Mouse (Mus musculus): Measurements from ENCODE around the gene Cyp3a13. TPM values are rescaled to one million over a fixed set of nuclear protein-coding genes. Genes with fewer than 3 reads are reported as not detected.
"Not testable (repeated sequence)": the region's sequence is repeated elsewhere in the genome, so short reads cannot be mapped to it uniquely, and the experiment has no call there.

Cyp3a13 gene
- polyA plus RNA-seq, 1 experiment from 2014 or later, result 6.2 TPM

- ATAC-seq (ENCODE audit: insufficient number of reproducible peaks, insufficient read depth, low FRiP score, low read depth); H3K9me3 ChIP-seq (ENCODE audit: control insufficient read depth, low read depth, low read length); H3K27ac ChIP-seq (ENCODE audit: low read length); H3K4me2 ChIP-seq (replicated peaks; ENCODE audit: low read depth, low read length); H3K4me1 ChIP-seq (ENCODE audit: control insufficient read depth, insufficient read depth, low read length); H3K9ac ChIP-seq (replicated peaks; ENCODE audit: low read depth, low read length); H3K4me3 ChIP-seq (ENCODE audit: low read depth, low read length); H3K36me3 ChIP-seq (ENCODE audit: control insufficient read depth, insufficient read depth, low read length); H3K27me3 ChIP-seq (ENCODE audit: control insufficient read depth, insufficient read depth, low read length): not testable (repeated sequence)
- WGBS, result 91% methylated on average over 1 of the region's 1 CpGs
Observed at GRCm38 (mm10) chr5:137864008-137864407, 57.4 kb downstream of the Cyp3a13 start.

- not testable (repeated sequence) for ATAC-seq (ENCODE audit: insufficient number of reproducible peaks, insufficient read depth, low FRiP score, low read depth); H3K27ac ChIP-seq (ENCODE audit: low read length)
- WGBS, result 83% methylated on average over 2 of the region's 2 CpGs
Observed at GRCm38 (mm10) chr5:137857960-137858710, 63.3 kb downstream of the Cyp3a13 start, which contains the start of gene Pilrb1. Pilrb1 (minus strand) TSS chr5:137858106.

DNA sequence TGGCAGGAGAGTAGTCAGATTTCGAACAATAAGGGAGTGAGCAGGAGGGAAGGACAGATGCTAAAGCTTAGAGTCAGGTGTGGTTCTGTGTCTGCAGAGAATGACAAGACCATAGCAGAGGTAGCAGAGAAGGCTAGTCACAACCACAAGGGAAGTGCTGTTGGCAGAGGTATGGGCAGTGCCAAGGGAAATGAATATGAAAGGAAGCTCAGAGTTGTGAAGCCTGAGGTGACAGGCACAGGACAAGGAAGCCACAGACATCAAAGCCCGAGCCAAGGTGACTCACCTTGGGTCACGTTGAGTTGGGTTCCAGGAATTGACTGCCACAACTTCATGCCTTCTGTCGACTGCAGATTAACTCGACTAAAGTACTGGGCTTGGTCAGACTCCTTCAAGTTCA is 64.5 kb downstream of the Cyp3a13 start:
- H3K4me1 ChIP-seq (ENCODE audit: control insufficient read depth, insufficient read depth, low read length); H3K36me3 ChIP-seq (ENCODE audit: control insufficient read depth, insufficient read depth, low read length); H3K27ac ChIP-seq (ENCODE audit: low read length); H3K9me3 ChIP-seq (ENCODE audit: control insufficient read depth, low read depth, low read length); H3K9ac ChIP-seq (replicated peaks; ENCODE audit: low read depth, low read length); H3K27me3 ChIP-seq (ENCODE audit: control insufficient read depth, insufficient read depth, low read length); ATAC-seq (ENCODE audit: insufficient number of reproducible peaks, insufficient read depth, low FRiP score, low read depth); H3K4me2 ChIP-seq (replicated peaks; ENCODE audit: low read depth, low read length); H3K4me3 ChIP-seq (ENCODE audit: low read depth, low read length): not testable (repeated sequence)
- WGBS, result 69% methylated on average over 4 of the region's 5 CpGs

More at GRCm38 (mm10) chr5:137857960-137858710, 63.3 kb downstream of the Cyp3a13 start, which contains the start of gene Pilrb1:
- not testable (repeated sequence) for H3K4me3 ChIP-seq (ENCODE audit: low read depth, low read length); H3K36me3 ChIP-seq (ENCODE audit: control insufficient read depth, insufficient read depth, low read length); H3K9me3 ChIP-seq (ENCODE audit: control insufficient read depth, low read depth, low read length); H3K27me3 ChIP-seq (ENCODE audit: control insufficient read depth, insufficient read depth, low read length); H3K9ac ChIP-seq (replicated peaks; ENCODE audit: low read depth, low read length); H3K4me2 ChIP-seq (replicated peaks; ENCODE audit: low read depth, low read length); H3K4me1 ChIP-seq (ENCODE audit: control insufficient read depth, insufficient read depth, low read length)

DNA sequence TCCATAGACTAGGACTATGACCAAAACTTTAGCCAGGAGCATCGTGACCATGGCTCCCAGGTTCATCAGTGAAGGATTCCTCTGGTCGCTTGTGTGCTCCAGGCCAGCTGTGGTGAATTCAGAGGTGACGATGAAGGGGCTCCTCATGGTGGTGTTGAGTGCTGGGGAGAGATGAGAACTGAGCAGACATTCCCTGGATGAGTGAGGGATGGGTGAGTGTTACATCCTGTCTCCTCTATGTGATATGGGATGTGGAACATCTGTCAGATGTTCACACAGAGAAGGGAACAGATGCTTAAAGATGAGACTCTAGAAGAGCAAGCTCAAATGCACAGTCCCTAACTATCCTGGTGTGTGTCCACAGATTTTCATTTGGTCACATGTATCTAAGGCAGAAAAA is 66.5 kb downstream of the Cyp3a13 start:
- not testable (repeated sequence) for ATAC-seq (ENCODE audit: insufficient number of reproducible peaks, insufficient read depth, low FRiP score, low read depth); H3K4me2 ChIP-seq (replicated peaks; ENCODE audit: low read depth, low read length); H3K9me3 ChIP-seq (ENCODE audit: control insufficient read depth, low read depth, low read length); H3K27me3 ChIP-seq (ENCODE audit: control insufficient read depth, insufficient read depth, low read length); H3K4me3 ChIP-seq (ENCODE audit: low read depth, low read length); H3K9ac ChIP-seq (replicated peaks; ENCODE audit: low read depth, low read length); H3K36me3 ChIP-seq (ENCODE audit: control insufficient read depth, insufficient read depth, low read length); H3K27ac ChIP-seq (ENCODE audit: low read length); H3K4me1 ChIP-seq (ENCODE audit: control insufficient read depth, insufficient read depth, low read length)
- 80% methylated on average over 3 of the region's 3 CpGs for WGBS

GRCm38 (mm10) chr5:137850313-137850712 is 71.1 kb downstream of the Cyp3a13 start:
- WGBS, result 86% methylated on average over 1 of the region's 1 CpGs
- H3K4me3 ChIP-seq (ENCODE audit: low read depth, low read length), result not testable (repeated sequence)

More at GRCm38 (mm10) chr5:137850313-137850712, 71.1 kb downstream of the Cyp3a13 start:
- not testable (repeated sequence) for ATAC-seq (ENCODE audit: insufficient number of reproducible peaks, insufficient read depth, low FRiP score, low read depth); H3K9ac ChIP-seq (replicated peaks; ENCODE audit: low read depth, low read length); H3K4me2 ChIP-seq (replicated peaks; ENCODE audit: low read depth, low read length); H3K4me1 ChIP-seq (ENCODE audit: control insufficient read depth, insufficient read depth, low read length); H3K36me3 ChIP-seq (ENCODE audit: control insufficient read depth, insufficient read depth, low read length); H3K9me3 ChIP-seq (ENCODE audit: control insufficient read depth, low read depth, low read length); H3K27ac ChIP-seq (ENCODE audit: low read length); H3K27me3 ChIP-seq (ENCODE audit: control insufficient read depth, insufficient read depth, low read length)

Other genes with a start within 250 kb of the Cyp3a13 start
- 12.9 and 13.2 TPM in 2 replicates for gene Agfg2, start 236.9 kb downstream of the Cyp3a13 start, polyA plus RNA-seq (2014; fragmentation: Nextera tagmentation; extraction: Ambion mirVana)
- gene Nyap1, start 180.0 kb downstream of the Cyp3a13 start, polyA plus RNA-seq (2014; fragmentation: Nextera tagmentation; extraction: Ambion mirVana), result 1.0 and 1.4 TPM in 2 replicates
- gene Tsc22d4, start 175.9 kb downstream of the Cyp3a13 start, polyA plus RNA-seq (2014; fragmentation: Nextera tagmentation; extraction: Ambion mirVana), result 118 and 132 TPM in 2 replicates
- 32.7 and 38.1 TPM in 2 replicates for gene Ppp1r35, start 142.8 kb downstream of the Cyp3a13 start, polyA plus RNA-seq (2014; fragmentation: Nextera tagmentation; extraction: Ambion mirVana)
- 13.6 and 17.6 TPM in 2 replicates for gene Mepce, start 134.0 kb downstream of the Cyp3a13 start, polyA plus RNA-seq (2014; fragmentation: Nextera tagmentation; extraction: Ambion mirVana)
- gene Zcwpw1, start 133.8 kb downstream of the Cyp3a13 start, polyA plus RNA-seq (2014; fragmentation: Nextera tagmentation; extraction: Ambion mirVana), result 22.3 and 23.3 TPM in 2 replicates
- 1.4 and 1.9 TPM in 2 replicates for gene Pilra, start 85.3 kb downstream of the Cyp3a13 start, polyA plus RNA-seq (2014; fragmentation: Nextera tagmentation; extraction: Ambion mirVana)
- 0.59 and 0.67 TPM in 2 replicates for gene Pilrb1, start 63.5 kb downstream of the Cyp3a13 start, polyA plus RNA-seq (2014; fragmentation: Nextera tagmentation; extraction: Ambion mirVana)
- 0.70 and 1.1 TPM in 2 replicates for gene Pilrb2, start 49.8 kb downstream of the Cyp3a13 start, polyA plus RNA-seq (2014; fragmentation: Nextera tagmentation; extraction: Ambion mirVana)
- gene Gjc3, start 41.5 kb upstream of the Cyp3a13 start, polyA plus RNA-seq (2014; fragmentation: Nextera tagmentation; extraction: Ambion mirVana), result 0.39 and 0.55 TPM in 2 replicates
- gene Azgp1, start 59.9 kb upstream of the Cyp3a13 start, polyA plus RNA-seq (2014; fragmentation: Nextera tagmentation; extraction: Ambion mirVana), result not detected in 2 replicates
- gene Smok3a, start 99.6 kb upstream of the Cyp3a13 start, polyA plus RNA-seq (2014; fragmentation: Nextera tagmentation; extraction: Ambion mirVana), result not detected in 2 replicates
- not detected in 2 replicates for gene Smok3b, start 99.8 kb upstream of the Cyp3a13 start, polyA plus RNA-seq (2014; fragmentation: Nextera tagmentation; extraction: Ambion mirVana)
- gene Smok3c, start 131.6 kb upstream of the Cyp3a13 start, polyA plus RNA-seq (2014; fragmentation: Nextera tagmentation; extraction: Ambion mirVana), result not detected in 2 replicates
- 27.7 and 28.0 TPM in 2 replicates for gene Zkscan1, start 163.5 kb upstream of the Cyp3a13 start, polyA plus RNA-seq (2014; fragmentation: Nextera tagmentation; extraction: Ambion mirVana)
- 59.2 and 60.9 TPM in 2 replicates for gene Zscan21, start 195.3 kb upstream of the Cyp3a13 start, polyA plus RNA-seq (2014; fragmentation: Nextera tagmentation; extraction: Ambion mirVana)
- 18.0 and 18.2 TPM in 2 replicates for gene Zfp113, start 234.1 kb upstream of the Cyp3a13 start, polyA plus RNA-seq (2014; fragmentation: Nextera tagmentation; extraction: Ambion mirVana)
- gene Cops6, start 239.5 kb upstream of the Cyp3a13 start, polyA plus RNA-seq (2014; fragmentation: Nextera tagmentation; extraction: Ambion mirVana), result 235 and 240 TPM in 2 replicates